Mouse (Mus musculus): ENCODE results near the gene Irak3. TPM values are rescaled to one million over a fixed set of nuclear protein-coding genes. Genes with fewer than 3 reads are reported as not detected.
"Not testable (repeated sequence)": the region's sequence is repeated elsewhere in the genome, so short reads cannot be mapped to it uniquely, and the experiment has no call there.

Irak3 gene
- polyA plus RNA-seq, 1 experiment = 0.62 TPM

- no peaks in the 10 kb centered on the region for H3K27me3 ChIP-seq (ENCODE audit: control insufficient read depth, insufficient read depth, low read length)
These were observed 77.0 kb downstream of the Irak3 start for GRCm38 (mm10) chr10:120124801-120125464.

DNA sequence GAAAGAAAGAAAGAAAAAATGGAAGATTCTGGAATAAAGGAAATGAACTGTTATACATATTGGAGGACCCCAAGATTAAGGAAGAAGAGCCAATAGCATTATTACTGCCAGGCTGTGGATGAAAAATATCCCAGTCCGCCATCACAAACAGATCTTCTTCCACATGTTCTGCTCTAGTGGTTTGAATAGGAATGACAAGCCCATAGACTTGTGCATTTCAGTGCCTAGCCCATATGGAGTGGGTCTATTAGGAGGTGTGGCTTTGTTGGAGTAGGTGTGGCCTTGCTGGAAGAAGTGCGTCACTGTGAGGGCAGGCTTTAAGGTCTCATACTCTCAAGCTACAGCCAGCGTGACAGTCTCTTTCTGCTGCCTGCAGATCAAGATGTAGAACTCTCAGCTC, 78.2 kb downstream of the Irak3 start:
- no peaks in the 10 kb centered on the region for H3K27me3 ChIP-seq (ENCODE audit: control insufficient read depth, insufficient read depth, low read length)
- no peak for DNase-seq
- no peak overlapping the region for H3K4me3 ChIP-seq (replicated peaks; ENCODE audit: insufficient read depth, low read depth, low read length)
- 89% methylated on average over 3 of the region's 3 CpGs for WGBS
- TF ChIP-seq POLR2A (IDR thresholded peaks at IDR 0.05; ENCODE audit: borderline replicate concordance, insufficient read depth, low read length) (no peak), CTCF (IDR thresholded peaks at IDR 0.05; ENCODE audit: borderline replicate concordance, insufficient read depth, low read depth, low read length) (no peak)
- H3K27ac ChIP-seq (ENCODE audit: insufficient read depth, low read length) = no peak overlapping the region
- no peaks in the 10 kb centered on the region for H3K4me1 ChIP-seq (ENCODE audit: control insufficient read depth, insufficient read depth, low read length)

More at GRCm38 (mm10) chr10:120124801-120125464, 77.0 kb downstream of the Irak3 start:
- no peaks in the 10 kb centered on the region for H3K4me1 ChIP-seq (ENCODE audit: control insufficient read depth, insufficient read depth, low read length)
- peak; percentile 67 to 77 for DNase-seq
- H3K27ac ChIP-seq (ENCODE audit: insufficient read depth, low read length) = no peak overlapping the region
- H3K4me3 ChIP-seq (replicated peaks; ENCODE audit: insufficient read depth, low read depth, low read length) = no peak overlapping the region
- 53% methylated on average over 7 of the region's 7 CpGs for WGBS
- TF ChIP-seq CTCF (IDR thresholded peaks at IDR 0.05; ENCODE audit: borderline replicate concordance, insufficient read depth, low read depth, low read length) = peak; percentile 83
- TF ChIP-seq POLR2A (IDR thresholded peaks at IDR 0.05; ENCODE audit: borderline replicate concordance, insufficient read depth, low read length) = no peak

- DNase-seq = no peak
- Histone ChIP-seq H3K4me3 (replicated peaks; ENCODE audit: insufficient read depth, low read depth, low read length) (no peak overlapping the region), H3K27me3 (ENCODE audit: control insufficient read depth, insufficient read depth, low read length) (no peaks in the 10 kb centered on the region), H3K27ac (ENCODE audit: insufficient read depth, low read length) (no peak overlapping the region), H3K4me1 (ENCODE audit: control insufficient read depth, insufficient read depth, low read length) (no peaks in the 10 kb centered on the region)
- WGBS = 97% methylated on average over 1 of the region's 1 CpGs
- TF ChIP-seq CTCF (IDR thresholded peaks at IDR 0.05; ENCODE audit: borderline replicate concordance, insufficient read depth, low read depth, low read length) (no peak), POLR2A (IDR thresholded peaks at IDR 0.05; ENCODE audit: borderline replicate concordance, insufficient read depth, low read length) (no peak)
These were observed 86.7 kb downstream of the Irak3 start for GRCm38 (mm10) chr10:120115249-120115648.

GRCm38 (mm10) chr10:120114493-120114892, 87.4 kb downstream of the Irak3 start:
- TF ChIP-seq CTCF (IDR thresholded peaks at IDR 0.05; ENCODE audit: borderline replicate concordance, insufficient read depth, low read depth, low read length) (no peak), POLR2A (IDR thresholded peaks at IDR 0.05; ENCODE audit: borderline replicate concordance, insufficient read depth, low read length) (no peak)
- DNase-seq = no peak
- H3K27ac ChIP-seq (ENCODE audit: insufficient read depth, low read length) = no peak overlapping the region
- no peak overlapping the region for H3K4me3 ChIP-seq (replicated peaks; ENCODE audit: insufficient read depth, low read depth, low read length)
- WGBS = 67% methylated on average over 7 of the region's 7 CpGs
- no peaks in the 10 kb centered on the region for H3K27me3 ChIP-seq (ENCODE audit: control insufficient read depth, insufficient read depth, low read length)
- no peaks in the 10 kb centered on the region for H3K4me1 ChIP-seq (ENCODE audit: control insufficient read depth, insufficient read depth, low read length)

- Histone ChIP-seq H3K27me3 (ENCODE audit: control insufficient read depth, insufficient read depth, low read length) (no peaks in the 10 kb centered on the region), H3K27ac (ENCODE audit: insufficient read depth, low read length) (no peak overlapping the region), H3K4me3 (replicated peaks; ENCODE audit: insufficient read depth, low read depth, low read length) (no peak overlapping the region), H3K4me1 (ENCODE audit: control insufficient read depth, insufficient read depth, low read length) (no peaks in the 10 kb centered on the region)
- no peak for TF ChIP-seq CTCF (IDR thresholded peaks at IDR 0.05; ENCODE audit: borderline replicate concordance, insufficient read depth, low read depth, low read length)
- no peak for TF ChIP-seq POLR2A (IDR thresholded peaks at IDR 0.05; ENCODE audit: borderline replicate concordance, insufficient read depth, low read length)
- 81% methylated on average over 6 of the region's 6 CpGs for WGBS
- no peak for DNase-seq
These were observed 88.0 kb downstream of the Irak3 start for GRCm38 (mm10) chr10:120113980-120114379.

DNA sequence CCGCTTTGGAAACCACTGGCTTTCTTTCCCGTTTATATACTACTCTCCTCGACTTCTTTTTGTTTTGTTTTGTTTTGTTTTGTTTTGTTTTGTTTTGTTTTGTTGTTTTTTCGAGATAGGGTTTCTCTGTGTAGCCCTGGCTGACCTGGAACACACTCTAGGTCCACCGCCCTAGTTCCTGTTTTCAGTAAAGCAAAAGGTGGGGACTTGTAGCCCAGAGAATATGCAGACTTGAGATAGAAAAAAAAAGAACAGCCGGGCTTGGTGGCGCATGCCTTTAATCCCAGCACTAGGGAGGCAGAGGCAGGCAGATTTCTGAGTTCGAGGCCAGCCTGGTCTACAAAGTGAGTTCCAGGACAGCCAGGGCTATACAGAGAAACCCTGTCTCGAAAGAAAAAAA, 88.4 kb downstream of the Irak3 start:
- 65% methylated on average over 9 of the region's 9 CpGs for WGBS
- not testable (repeated sequence) for DNase-seq; H3K4me1 ChIP-seq (ENCODE audit: control insufficient read depth, insufficient read depth, low read length); H3K27ac ChIP-seq (ENCODE audit: insufficient read depth, low read length); H3K4me3 ChIP-seq (replicated peaks; ENCODE audit: insufficient read depth, low read depth, low read length); H3K27me3 ChIP-seq (ENCODE audit: control insufficient read depth, insufficient read depth, low read length)

DNA sequence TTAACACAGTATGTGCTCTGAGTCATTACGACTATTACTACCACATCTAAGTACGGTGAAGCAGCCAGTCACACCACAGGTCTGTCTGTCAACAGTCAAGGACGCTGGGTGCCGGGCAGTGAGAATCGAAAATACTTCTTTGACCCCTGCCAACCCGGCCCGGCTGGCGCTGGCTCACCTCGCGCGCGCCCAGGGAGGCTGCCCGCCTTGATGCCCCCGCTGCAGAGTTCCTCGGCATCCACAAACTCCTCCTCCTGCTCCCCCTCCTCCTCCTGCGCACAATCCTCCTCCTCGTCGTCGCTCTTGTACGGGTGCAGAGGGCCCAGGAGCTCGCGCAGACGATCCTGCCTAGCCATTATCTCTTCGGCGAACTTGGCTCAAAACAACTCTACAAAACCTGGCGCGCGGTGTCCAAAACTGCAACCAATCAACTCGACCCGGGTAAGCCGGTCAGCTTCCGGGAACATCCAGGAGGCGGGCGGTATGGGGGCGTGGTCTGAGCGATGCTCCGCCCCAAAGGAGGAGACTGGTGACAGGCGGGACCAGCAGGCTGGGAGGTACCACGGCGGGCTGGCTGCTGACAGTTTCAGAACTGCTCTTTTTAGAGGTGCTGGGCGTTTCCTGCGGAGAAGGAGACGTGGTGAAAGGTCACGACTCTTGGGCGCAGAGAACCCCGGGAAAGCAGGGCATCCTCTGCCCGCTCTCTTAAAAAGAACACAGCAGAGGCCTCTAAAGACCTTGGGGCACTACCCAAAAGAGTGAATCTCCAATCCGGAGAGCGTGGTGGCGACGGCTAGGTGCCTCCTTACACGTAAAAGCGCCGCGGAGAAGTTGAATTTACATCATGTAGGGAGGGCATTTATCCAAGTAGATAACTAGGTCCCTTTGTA, 89.2 kb downstream of the Irak3 start, which contains the start of gene Helb:
TSS of gene Helb (minus strand) at position 481 of the 890 bp plus-strand sequence.
- DNase-seq = peak; percentile 93 to 96
- 0 out of 2 replicates have a peak within 1 kb of the TSS, but pooled peaks have one; percentile 8 for H3K27ac ChIP-seq (ENCODE audit: insufficient read depth, low read length)
- under 1% methylated on average over 55 of the region's 55 CpGs for WGBS
- TF ChIP-seq POLR2A (IDR thresholded peaks at IDR 0.05; ENCODE audit: borderline replicate concordance, insufficient read depth, low read length) (no peak), CTCF (IDR thresholded peaks at IDR 0.05; ENCODE audit: borderline replicate concordance, insufficient read depth, low read depth, low read length) (no peak)
- H3K4me3 ChIP-seq (replicated peaks; ENCODE audit: insufficient read depth, low read depth, low read length) = peak within 1 kb of the TSS; percentile 97
- H3K27me3 ChIP-seq (ENCODE audit: control insufficient read depth, insufficient read depth, low read length) = no peaks in the 10 kb centered on the region
- H3K4me1 ChIP-seq (ENCODE audit: control insufficient read depth, insufficient read depth, low read length) = no peaks in the 10 kb centered on the region
